Mouse (Mus musculus) large intestine, adult 2 months (tissue): ENCODE data around the gene Kcnip1. TPM values are rescaled to one million over a fixed set of nuclear protein-coding genes. Genes with fewer than 3 reads are reported as not detected.
A peak's percentile ranks its signal among the peaks of the same experiment; 100 is the strongest.

Experiments used
- DNase-seq: peaks from one replicate; pipeline ENCODE4 v3.0.0-alpha.2; 2012; ENCODE audit warnings: low read depth, low spot score
- WGBS: fragments of 180-500 bp; shearing (Covaris S2); methylation state at CpG from one replicate; pipeline ENCODE4 v1.1.7; 2018; 5-methylcytosine and 5-hydroxymethylcytosine counted together
- polyA plus RNA-seq: library from polyadenylated mRNA; depleted of rRNA; stranded (reverse); fragments of >200 nt; gene quantifications from 2 replicates; pipeline ENCODE4 v1.2.3, GENCODE M21; 2012; rRNA removed

Gene Kcnip1
- polyA plus RNA-seq, 1 experiment = 0.50 TPM

DNA sequence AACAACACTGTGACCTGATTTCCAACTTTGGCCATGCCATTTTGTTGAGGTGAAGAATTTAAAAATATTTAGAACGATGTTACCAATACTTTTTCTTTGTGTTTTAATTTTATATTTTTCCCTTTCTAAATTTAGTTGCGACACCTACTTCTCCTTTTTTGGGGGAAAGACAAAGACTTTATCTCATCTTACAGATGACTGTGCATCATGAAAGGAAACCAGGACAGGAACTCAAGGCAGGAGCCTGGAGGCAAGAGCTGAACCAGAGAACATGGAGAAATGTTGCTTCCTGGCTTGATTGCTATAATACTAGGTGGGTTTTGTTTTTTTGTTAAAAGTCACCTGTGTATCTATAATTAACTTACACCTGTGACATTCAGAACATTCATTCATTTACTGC is 355.8 kb downstream of the Kcnip1 start:
- 84% methylated on average over 2 of the region's 2 CpGs for WGBS
- no peak for DNase-seq

DNA sequence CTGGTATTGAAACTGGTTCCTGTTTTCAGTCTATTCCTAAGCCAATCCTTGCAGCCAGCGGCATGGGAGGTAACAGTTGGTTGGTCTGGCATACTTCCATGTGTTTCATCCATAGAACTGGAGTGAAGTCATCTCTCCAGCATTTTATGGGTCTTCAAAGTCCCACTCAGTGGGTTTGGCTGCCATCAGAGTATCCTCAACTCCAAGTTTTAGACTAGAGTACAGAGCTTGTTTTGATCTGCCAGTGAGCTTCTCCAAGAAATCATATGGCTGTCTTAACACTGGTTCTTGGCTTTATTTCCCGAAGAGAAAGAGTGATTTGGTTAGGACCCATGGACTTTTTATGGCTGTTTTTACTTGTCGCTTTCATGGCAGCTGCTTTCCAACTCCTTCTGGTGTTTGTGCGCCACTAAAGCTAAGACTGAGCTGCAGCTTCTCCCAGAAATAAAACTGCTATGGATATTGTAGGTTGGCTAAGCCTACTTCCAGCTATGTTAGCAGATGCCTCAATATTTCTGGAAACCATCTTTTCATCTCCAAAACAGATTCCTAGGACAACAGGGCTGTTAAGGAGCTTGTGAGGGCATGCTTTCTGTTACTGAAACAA is 365.7 kb downstream of the Kcnip1 start:
- no peak for DNase-seq
- WGBS = 75% methylated on average over 4 of the region's 4 CpGs

DNA sequence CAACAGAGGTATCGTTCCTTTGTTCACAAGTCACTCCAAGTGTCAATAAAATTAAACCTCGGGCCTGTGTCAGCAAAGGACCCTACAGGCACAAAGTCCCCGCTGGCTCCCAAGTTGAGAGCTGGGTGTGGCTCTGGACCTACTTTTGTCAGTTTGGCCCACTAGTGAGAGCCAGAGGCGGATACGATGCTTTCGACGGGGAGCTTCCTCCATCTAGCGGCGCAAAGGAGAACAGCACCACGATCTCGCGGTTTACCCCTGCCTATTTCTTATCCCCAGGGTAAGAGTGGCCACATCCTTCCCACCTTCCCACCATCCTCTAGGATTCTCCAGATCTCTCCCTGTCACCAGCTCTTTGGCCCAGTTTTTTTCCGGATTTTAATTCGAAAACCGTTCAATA is 378.7 kb downstream of the Kcnip1 start:
- peak; percentile 8 for DNase-seq
- WGBS = 5% methylated on average over 15 of the region's 15 CpGs

DNA sequence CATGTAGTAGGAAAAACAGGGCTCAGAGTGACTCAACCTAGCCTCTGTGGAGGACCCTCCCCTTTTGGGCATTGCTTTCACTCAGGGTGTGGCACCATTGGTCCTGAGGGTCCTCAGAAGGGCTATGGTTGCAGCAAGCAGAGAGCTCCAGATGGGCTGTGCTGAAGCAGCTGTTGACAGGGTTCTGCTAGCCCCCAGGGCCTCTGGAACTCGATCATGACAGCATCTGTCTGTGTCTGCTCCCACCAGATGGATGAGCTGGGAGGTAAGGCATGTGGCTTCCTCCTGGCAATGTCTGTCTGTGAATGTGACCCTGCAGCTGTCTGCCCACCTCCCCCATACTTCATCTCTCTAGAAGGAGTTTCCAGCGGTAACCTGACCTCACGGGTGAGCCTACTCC is 385.2 kb downstream of the Kcnip1 start:
- DNase-seq = no peak
- WGBS = 47% methylated on average over 3 of the region's 3 CpGs

DNA sequence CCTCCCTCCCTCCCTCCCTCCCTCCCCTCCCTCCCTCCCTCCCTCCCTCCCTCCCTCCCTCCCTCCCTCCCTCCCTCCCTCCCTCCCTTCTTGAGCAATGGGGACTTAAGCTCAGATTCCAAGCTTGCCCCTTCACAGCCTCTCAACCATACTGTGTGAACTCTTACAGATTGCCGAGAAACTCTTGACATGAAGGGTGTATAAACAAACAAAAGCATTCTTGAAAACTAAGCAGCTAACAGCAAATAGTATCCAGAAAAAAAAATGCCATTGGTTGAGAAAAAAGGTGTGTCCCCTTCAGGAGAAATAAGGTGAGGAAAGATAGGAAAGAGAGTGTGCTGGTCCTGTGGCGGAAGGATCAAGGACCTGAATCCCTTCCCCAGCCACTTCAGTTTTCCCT is 389.8 kb downstream of the Kcnip1 start:
- no peak for DNase-seq
- 71% methylated on average over 2 of the region's 2 CpGs for WGBS

DNA sequence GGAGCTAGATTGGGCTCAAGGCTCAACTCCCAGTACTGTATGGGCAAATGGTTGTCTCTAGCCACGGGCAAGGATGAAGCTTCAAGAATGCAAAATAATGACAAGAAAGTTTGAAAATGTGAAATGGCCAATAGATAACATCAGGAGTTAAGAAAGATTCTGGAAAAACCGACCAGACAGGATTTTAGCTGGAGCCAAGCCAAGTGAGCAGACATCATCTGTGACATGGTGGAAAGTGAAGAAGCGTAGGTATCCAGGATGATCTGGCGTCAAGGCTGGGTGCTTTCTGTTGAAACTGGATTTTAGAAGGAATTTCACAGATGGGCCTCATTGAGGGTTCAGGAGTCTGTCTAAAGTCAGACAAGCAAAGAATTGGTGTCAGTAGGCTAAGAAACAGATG is 394.0 kb downstream of the Kcnip1 start, which contains the start of gene D130052B06Rik:
TSS of gene D130052B06Rik (plus strand) at position 317 of the 400 bp plus-strand sequence.
- 51% methylated on average over 4 of the region's 4 CpGs for WGBS
- DNase-seq = no peak

DNA sequence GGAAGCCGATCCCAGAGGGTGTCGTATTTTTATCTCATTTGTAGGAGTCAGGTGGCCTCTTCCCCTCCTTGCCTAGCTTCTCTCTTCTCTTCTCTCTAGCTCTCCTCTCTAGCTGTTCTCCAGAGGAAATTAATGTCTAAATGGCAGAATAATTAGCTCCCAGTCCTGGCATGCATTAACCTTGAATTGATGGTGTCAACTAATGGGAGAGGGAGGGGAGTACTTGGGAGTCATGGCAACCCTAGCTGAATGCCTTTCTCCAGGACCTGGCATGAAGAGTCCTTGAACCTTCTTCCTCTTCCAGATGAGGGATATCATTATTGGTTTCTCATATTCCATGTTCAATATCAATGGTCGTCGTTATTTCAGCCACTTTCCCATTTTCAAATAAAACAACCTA is 396.3 kb downstream of the Kcnip1 start:
- DNase-seq = no peak
- 83% methylated on average over 4 of the region's 4 CpGs for WGBS

DNA sequence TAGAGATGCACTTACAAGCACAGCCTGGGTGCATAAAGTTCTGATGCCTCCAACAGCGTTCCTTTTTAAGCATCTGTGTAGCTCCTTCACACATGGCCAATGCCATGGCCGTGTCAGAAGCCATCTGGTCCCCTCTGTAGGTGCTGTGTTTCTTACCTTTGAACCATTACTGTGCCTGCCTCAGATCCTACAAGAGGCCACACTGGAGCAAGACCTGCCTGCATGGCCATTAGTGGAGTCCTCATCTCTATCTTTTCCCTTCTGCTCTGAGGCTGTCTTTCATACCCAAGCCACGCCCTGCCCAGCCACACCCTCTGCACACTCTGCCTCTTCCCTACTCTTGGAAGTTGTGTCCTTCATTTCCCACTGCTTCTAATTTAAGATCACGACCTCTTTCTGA is 400.1 kb downstream of the Kcnip1 start:
- DNase-seq = no peak
- 59% methylated on average over 4 of the region's 4 CpGs for WGBS

DNA sequence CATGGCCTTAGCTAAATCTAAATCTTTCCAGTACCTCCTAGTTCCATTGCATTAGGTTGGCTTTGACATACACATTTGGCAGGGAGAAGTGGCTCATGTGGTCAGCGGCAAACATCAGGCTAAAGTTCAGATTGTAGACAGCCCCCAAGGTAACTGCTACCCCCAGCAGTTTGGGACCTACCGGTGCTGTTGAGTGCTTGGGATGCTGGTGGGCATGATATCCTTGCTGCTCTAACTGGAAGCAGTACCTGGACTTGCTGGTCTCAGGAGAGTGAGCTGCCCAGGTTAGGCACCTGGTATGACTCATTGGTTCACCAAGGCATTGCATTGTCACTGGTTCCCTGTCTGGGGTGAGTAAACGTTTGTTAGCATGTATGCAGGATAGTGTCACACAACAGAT is 402.2 kb downstream of the Kcnip1 start:
- whole genome bisulfite sequencing = 91% methylated on average over 3 of the region's 3 CpGs

DNA sequence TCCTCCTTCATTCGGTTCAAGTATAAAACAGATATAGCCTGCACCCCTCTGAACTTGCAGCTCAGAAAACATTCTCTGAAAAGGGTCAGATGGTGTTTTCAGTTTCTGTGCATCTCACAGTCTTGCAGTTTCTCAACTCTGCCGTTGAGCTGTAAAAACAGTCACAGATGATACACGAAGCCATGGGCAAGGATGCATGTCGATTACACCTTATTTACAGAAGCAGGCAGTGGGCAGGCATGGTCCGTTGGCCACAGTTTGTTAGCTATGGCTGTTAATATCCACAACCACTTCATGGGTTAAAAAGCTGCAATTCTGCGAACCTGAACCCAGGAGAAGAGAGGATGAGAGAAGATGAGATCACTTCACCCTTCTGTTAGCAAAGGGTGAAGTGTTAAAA is 406.3 kb downstream of the Kcnip1 start:
- WGBS = 46% methylated on average over 6 of the region's 6 CpGs
- DNase-seq = no peak

More for the DNA sequence above, 402.2 kb downstream of the Kcnip1 start:
- no peak for DNase-seq

DNA sequence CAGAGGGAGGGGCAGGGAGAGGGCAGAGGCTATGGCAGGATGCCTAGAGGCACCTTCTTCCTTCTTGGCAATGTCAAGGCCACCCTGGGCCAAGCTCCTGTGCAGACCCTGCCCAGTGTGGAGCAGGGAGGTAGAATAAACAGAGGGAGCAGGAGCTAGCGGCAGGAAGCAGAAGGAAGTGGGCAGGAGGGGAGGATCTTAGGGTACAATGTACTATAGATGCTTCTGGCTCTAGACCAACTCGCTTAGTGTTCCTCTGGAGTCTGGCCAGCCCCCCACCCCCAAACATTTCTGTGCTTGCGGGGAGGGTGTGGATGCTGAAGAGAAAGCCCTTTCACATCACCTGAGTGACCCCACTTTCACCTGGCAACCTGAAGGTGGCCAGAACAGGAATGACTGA is 413.3 kb downstream of the Kcnip1 start:
- DNase-seq = no peak
- 14% methylated on average over 3 of the region's 3 CpGs for WGBS

Other genes with a start within 250 kb of the Kcnip1 start
- 5.8 and 5.9 TPM in 2 replicates for gene Kcnmb1, start 30.1 kb downstream of the Kcnip1 start, polyA plus RNA-seq
- 4.8 and 7.3 TPM in 2 replicates for gene Lcp2, start 53.8 kb upstream of the Kcnip1 start, polyA plus RNA-seq
- not detected in 2 replicates for gene 4930469K13Rik, start 105.4 kb upstream of the Kcnip1 start, polyA plus RNA-seq
- gene Foxi1, start 214.9 kb upstream of the Kcnip1 start, polyA plus RNA-seq = not detected in 2 replicates